Mouse (Mus musculus): Measurements from ENCODE around the gene Jam3. TPM values are rescaled to one million over a fixed set of nuclear protein-coding genes. Genes with fewer than 3 reads are reported as not detected.

Jam3 gene
- total RNA-seq, 2 experiments from 2014 or later, result not detected

Other genes with a start within 250 kb of the Jam3 start
- gene Gm1110, start 232.3 kb downstream of the Jam3 start, total RNA-seq (2015), result not detected in 2 replicates
- gene Gm1110, start 232.3 kb downstream of the Jam3 start, total RNA-seq (2017), result not detected in 2 replicates
- gene Acad8, start 155.9 kb downstream of the Jam3 start, total RNA-seq (2015), result 16.0 and 17.5 TPM in 2 replicates
- 11.8 and 15.4 TPM in 2 replicates for gene Acad8, start 155.9 kb downstream of the Jam3 start, total RNA-seq (2017)
- gene Thyn1, start 155.7 kb downstream of the Jam3 start, total RNA-seq (2015), result 38.2 and 42.1 TPM in 2 replicates
- gene Thyn1, start 155.7 kb downstream of the Jam3 start, total RNA-seq (2017), result 33.7 and 45.3 TPM in 2 replicates
- 49.7 and 55.2 TPM in 2 replicates for gene Vps26b, start 125.4 kb downstream of the Jam3 start, total RNA-seq (2015)
- gene Vps26b, start 125.4 kb downstream of the Jam3 start, total RNA-seq (2017), result 47.0 and 48.4 TPM in 2 replicates
- gene Ncapd3, start 125.2 kb downstream of the Jam3 start, total RNA-seq (2015), result 77.3 and 79.1 TPM in 2 replicates
- 44.0 and 53.4 TPM in 2 replicates for gene Ncapd3, start 125.2 kb downstream of the Jam3 start, total RNA-seq (2017)
- gene Igsf9b, start 143.8 kb upstream of the Jam3 start, total RNA-seq (2015), result not detected in 2 replicates
- gene Igsf9b, start 143.8 kb upstream of the Jam3 start, total RNA-seq (2017), result 0.08 and 0.33 TPM in 2 replicates
- not detected in 2 replicates for gene Spata19, start 241.4 kb upstream of the Jam3 start, total RNA-seq (2015)
- not detected in 2 replicates for gene Spata19, start 241.4 kb upstream of the Jam3 start, total RNA-seq (2017)